Mouse (Mus musculus): ENCODE measurements at regions not wholly inside any gene's neighbourhood (a gene's known extent, or its start where the extent isn't known, plus 50 kb on each side); places are given as distances from the start of the nearest gene placed in this dataset.

- no peak for DNase-seq (ENCODE audit: low read depth, low spot score)
Measured at GRCm38 (mm10) chr6:79387732-79388131, 430.0 kb upstream of the Gm20594 start.

- DNase-seq (ENCODE audit: low read depth, low spot score): no peak
Measured at GRCm38 (mm10) chr6:79401090-79401489, 416.6 kb upstream of the Gm20594 start.

- DNase-seq (ENCODE audit: low read depth, low spot score): no peak
Measured at GRCm38 (mm10) chr6:79408955-79409354, 408.8 kb upstream of the Gm20594 start.

GRCm38 (mm10) chr6:79445821-79446220 is 371.9 kb upstream of the Gm20594 start:
- peak; percentile 11 for DNase-seq (ENCODE audit: low read depth, low spot score)

- DNase-seq (ENCODE audit: low read depth, low spot score): no peak
Measured at GRCm38 (mm10) chr6:79491245-79491644, 326.5 kb upstream of the Gm20594 start.

- DNase-seq (ENCODE audit: low read depth, low spot score): peak; percentile 18
Measured at GRCm38 (mm10) chr6:79500649-79501048, 317.1 kb upstream of the Gm20594 start.

All from brain, adult 2 months (tissue).